Mouse (Mus musculus) bone marrow macrophage, adult 2 months (primary cell): ENCODE measurements around the gene Dnmbp.

Experiments used
- CTCF ChIP-seq: IDR thresholded peaks from 2 replicates; pipeline ENCODE4 v1.5.1; 2012; ENCODE audit warnings: low read depth, mild to moderate bottlenecking, low read length, moderate library complexity
- POLR2A ChIP-seq: IDR thresholded peaks from 2 replicates; pipeline ENCODE4 v1.6.1; 2012; ENCODE audit warnings: mild to moderate bottlenecking, low read depth, low read length, borderline replicate concordance

DNA sequence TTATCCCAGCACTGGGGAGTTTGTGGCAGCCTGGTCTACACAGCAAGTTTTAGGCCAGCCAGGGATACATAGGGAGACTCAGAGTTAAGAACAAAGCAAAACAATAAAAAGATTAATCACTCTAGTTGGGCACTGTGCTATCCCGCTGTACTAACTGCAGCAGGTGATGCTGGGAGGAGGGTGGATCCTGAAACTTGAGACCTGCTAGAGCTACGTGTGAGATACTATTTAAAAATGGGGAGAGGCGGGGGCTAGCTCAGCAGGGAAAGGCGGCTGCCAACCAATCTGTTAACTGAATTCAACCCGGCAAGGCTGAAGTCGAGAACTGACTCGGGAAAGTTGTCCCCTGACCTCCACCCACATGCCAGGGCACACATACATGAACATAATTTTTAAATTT lies 45.9 kb downstream of the Dnmbp start:
- TF ChIP-seq POLR2A (no peak), CTCF (no peak)
